Mouse (Mus musculus) G1E (cell line): ENCODE data around the gene Shld1. TPM values are rescaled to one million over a fixed set of nuclear protein-coding genes. Genes with fewer than 3 reads are reported as not detected.

Source experiments
- ATAC-seq: 2 replicates; pipeline ENCODE4 v1.8.0; 2016; ENCODE audit warnings: mild to moderate bottlenecking; ENCODE audit not compliant: insufficient number of reproducible peaks, poor library complexity, low FRiP score, severe bottlenecking; ENCODE audit errors: extremely low read depth
- DNase-seq: peaks from one replicate; pipeline ENCODE4 v3.0.0; 2012; ENCODE audit warnings: low spot score
- H3K27me3 ChIP-seq: 2 replicates; pipeline ENCODE4 v1.6.1; 2012; ENCODE audit warnings: mild to moderate bottlenecking, low read length, inconsistent platforms; ENCODE audit not compliant: insufficient read depth
- H3K36me3 ChIP-seq: replicated peaks from 2 replicates; pipeline ENCODE3; 2012; ENCODE audit warnings: mild to moderate bottlenecking, inconsistent platforms
- H3K4me1 ChIP-seq: 2 replicates; pipeline ENCODE4 v1.6.1; 2012; ENCODE audit warnings: low read depth, low read length, inconsistent platforms, mixed read lengths; ENCODE audit not compliant: insufficient read depth
- H3K4me3 ChIP-seq: 2 replicates; pipeline ENCODE4 v1.5.1; 2012; ENCODE audit warnings: low read depth, mild to moderate bottlenecking, inconsistent platforms, low read length, moderate library complexity, mixed read lengths
- H3K9me3 ChIP-seq: replicated peaks from 2 replicates; pipeline ENCODE4 v1.6.1; 2012; ENCODE audit warnings: inconsistent platforms
- CTCF ChIP-seq: IDR thresholded peaks from 2 replicates; pipeline ENCODE4 v1.5.1; 2012; ENCODE audit warnings: low read depth, low read length, inconsistent platforms, mixed read lengths
- GATA1 ChIP-seq: IDR thresholded peaks from 2 replicates; pipeline ENCODE4 v1.6.1; 2012; ENCODE audit warnings: borderline replicate concordance, low read length, inconsistent platforms, mixed read lengths
- GATA2 ChIP-seq: IDR thresholded peaks from 2 replicates; pipeline ENCODE4 v1.6.1; 2012; ENCODE audit warnings: low read depth, low read length, inconsistent platforms, borderline replicate concordance
- POLR2AphosphoS5 ChIP-seq: IDR thresholded peaks from 2 replicates; pipeline ENCODE4 v1.6.1; 2012; ENCODE audit warnings: low read depth, low read length, inconsistent platforms; ENCODE audit not compliant: insufficient replicate concordance
- TAL1 ChIP-seq: conservative IDR thresholded peaks from 2 replicates; pipeline ENCODE4 v1.6.1; 2012; ENCODE audit warnings: low read depth, low read length, inconsistent platforms, mixed read lengths
- polyA plus RNA-seq: library from polyadenylated mRNA; stranded (reverse); fragments of >175 nt; gene quantifications from 2 replicates; pipeline ENCODE4 v1.2.3, GENCODE M21; 2012
- total RNA-seq, 2 experiments: library from RNA; stranded (forward) in 1 of 2; stranded (reverse) in 1 of 2; fragments of 200-1000 nt in 1 of 2; fragments of >200 nt in 1 of 2; fragmentation: Nextera tagmentation in 1 of 2; gene quantifications; 2 replicates each; pipeline ENCODE4 v1.2.3; 2014 to 2017

Gene Shld1
- total and polyA plus RNA-seq, 3 experiments = 2.7 to 15.0 (median 5.2) TPM

DNA sequence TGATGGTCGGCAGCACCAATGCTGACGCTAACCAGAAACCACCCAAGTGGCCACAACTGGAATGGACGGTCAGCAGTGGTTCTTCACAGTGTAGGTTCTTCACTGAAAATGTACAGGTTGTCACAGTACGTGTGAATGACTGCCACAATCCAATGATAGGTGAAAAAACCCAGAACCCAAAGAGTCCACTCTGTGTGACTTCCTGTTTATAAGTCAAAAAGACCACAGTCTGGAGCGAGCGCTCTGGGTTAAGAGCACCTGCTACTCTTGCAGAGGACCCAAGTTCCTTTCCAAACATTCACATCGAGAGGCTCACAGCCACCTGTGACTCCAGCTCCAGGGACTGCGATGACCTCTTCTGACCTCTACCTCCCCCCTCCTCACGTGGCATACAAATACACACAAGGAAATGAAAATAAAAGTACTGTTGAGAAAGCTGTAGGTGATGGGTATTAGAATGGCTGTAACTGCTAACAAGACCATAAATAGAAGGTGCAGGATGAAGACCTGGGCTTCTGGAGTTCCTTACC lies 38.7 kb downstream of the Shld1 start:
- Histone ChIP-seq H3K4me1 (peaks cover 61% of the 10 kb centered on the region), H3K9me3 (no peaks in the 10 kb centered on the region), H3K36me3 (peaks cover 9% of the 10 kb centered on the region), H3K27me3 (no peaks in the 10 kb centered on the region), H3K4me3 (no peak overlapping the region)
- no peak for TF ChIP-seq GATA2
- TF ChIP-seq POLR2AphosphoS5 = no peak
- TF ChIP-seq GATA1 = no peak
- TF ChIP-seq CTCF = no peak
- no peak for TF ChIP-seq TAL1
- no peak for ATAC-seq
- no peak for DNase-seq

DNA sequence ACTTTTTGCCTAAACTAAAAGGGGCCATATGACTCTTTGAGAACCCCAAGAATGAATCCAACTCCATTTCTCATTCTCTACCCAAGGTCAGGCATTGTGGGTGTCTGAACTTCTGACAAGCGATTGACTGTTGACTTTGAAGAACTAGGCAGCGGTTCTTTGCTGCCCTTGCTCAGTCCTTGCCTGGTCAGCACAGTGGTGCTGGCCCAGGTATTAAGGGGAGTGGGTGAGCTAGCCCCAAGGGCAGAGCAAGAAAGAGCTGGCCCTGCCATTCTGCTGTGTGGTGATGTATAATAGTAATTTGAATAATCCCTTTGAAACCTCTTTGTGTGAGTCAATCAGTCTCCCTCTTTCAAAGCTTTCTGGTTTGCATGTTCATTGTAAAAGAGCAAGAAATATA lies 39.4 kb downstream of the Shld1 start:
- H3K36me3 ChIP-seq = peaks cover 11% of the 10 kb centered on the region
- peaks cover 56% of the 10 kb centered on the region for H3K4me1 ChIP-seq
- no peaks in the 10 kb centered on the region for H3K9me3 ChIP-seq
- H3K4me3 ChIP-seq = no peak overlapping the region
- DNase-seq = no peak
- ATAC-seq = no peak
- TF ChIP-seq GATA2 (no peak), TAL1 (no peak), GATA1 (no peak), POLR2AphosphoS5 (no peak), CTCF (no peak)
- H3K27me3 ChIP-seq = no peaks in the 10 kb centered on the region

DNA sequence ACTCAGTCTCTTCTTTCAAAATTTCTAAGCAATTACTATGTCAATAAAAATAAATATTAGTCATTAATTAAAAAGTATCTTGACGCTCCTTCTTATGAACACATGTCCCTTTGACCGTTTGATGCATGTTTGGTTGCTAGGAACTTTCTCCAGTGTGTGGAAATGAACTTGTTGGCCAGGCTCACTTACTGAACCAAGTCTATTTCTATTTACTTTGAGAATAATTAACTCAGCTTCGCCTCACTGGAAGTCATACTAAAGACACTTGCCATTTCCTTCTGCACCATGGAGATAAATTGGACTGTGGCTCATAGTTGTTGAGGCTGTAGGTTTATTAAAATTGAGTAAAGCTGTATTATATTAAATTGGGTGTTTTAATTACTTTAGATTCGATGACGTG lies 46.2 kb downstream of the Shld1 start:
- no peak for DNase-seq
- TF ChIP-seq CTCF (no peak), GATA1 (no peak)
- no peaks in the 10 kb centered on the region for H3K9me3 ChIP-seq
- H3K36me3 ChIP-seq = peaks cover 5% of the 10 kb centered on the region
- H3K4me1 ChIP-seq = peaks cover 13% of the 10 kb centered on the region
- H3K27me3 ChIP-seq = no peaks in the 10 kb centered on the region
- ATAC-seq = no peak
- no peak overlapping the region for H3K4me3 ChIP-seq

DNA sequence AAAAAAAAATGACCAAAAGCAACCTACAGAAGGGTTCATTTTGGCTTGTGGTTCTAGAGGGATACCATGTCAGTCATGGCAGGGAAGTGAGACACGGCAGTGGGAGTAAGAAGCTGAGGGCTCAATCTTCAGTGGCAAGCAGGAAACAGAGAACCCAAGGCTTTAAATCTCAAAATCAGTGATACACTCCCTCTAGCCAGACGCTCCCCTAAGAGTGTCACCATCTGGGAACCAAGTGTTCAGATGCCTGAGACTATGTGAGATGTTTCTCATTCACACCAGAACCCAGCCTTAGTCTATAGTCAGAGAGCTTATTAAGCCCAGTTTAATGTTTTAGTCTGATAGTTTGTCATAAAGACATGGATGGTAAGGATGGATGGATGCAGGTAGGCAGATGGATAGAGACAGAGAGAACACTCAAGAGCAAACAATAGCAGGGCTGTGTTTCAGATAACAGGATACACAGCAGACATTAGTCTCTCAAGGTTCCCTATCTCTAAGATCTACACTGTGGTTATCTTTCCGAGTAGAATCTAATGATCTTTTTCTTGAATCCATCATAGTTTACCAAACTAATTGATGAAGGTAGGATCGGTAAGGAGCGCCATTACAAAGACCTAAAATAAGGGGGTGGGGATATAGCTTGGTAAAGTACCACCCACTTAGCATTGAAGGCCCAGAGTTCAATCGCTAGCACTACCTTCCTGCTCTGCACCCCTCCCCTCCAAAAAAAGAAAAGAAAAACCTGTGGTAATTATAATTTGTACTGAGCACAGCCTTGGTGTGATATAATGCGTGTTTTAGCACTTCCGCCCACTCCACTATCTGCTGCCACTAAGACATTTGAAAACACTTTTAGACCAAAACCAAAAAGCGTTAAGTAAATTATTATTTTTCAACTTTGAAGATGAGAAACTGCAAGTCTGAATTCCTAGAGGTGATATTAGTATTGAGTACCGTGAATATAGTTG lies 47.2 kb downstream of the Shld1 start:
- ATAC-seq = no peak
- no peak for DNase-seq
- H3K27me3 ChIP-seq = no peaks in the 10 kb centered on the region
- peaks cover 5% of the 10 kb centered on the region for H3K36me3 ChIP-seq
- H3K9me3 ChIP-seq = no peaks in the 10 kb centered on the region
- TF ChIP-seq POLR2AphosphoS5 (no peak), GATA2 (no peak), CTCF (no peak), GATA1 (no peak), TAL1 (no peak)
- no peak overlapping the region for H3K4me3 ChIP-seq
- peaks cover 5% of the 10 kb centered on the region for H3K4me1 ChIP-seq

DNA sequence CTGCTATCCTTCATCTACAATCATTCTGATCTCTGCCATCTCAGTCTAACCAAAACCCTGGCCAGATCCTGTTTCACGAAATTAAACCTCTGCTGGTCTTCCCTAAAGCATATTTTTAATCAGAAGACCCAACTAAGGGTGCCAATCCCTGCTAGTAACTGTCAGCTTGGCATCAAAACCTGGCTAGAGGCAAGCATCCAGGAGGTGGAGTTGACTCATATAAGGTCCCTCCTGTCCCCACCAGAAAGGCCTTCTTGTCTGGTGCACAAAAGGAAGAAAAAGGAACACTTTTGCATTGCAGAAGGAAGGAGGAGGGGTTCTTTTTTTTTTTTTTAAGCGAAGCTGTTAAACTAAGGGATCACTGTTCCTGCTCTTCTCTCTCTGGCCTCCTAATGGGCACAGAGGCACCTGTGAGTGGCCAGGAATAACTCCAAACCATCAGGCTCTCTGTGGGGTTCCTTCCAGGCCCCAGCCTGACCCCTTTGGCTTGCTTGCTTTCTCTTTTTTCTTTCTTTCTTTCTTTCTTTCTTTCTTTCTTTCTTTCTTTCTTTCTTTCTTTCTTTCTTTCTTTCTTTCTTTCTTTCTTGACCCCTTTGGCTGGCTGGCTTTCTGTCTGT lies 52.2 kb downstream of the Shld1 start:
- H3K4me3 ChIP-seq = no peak overlapping the region
- DNase-seq (no peak), ATAC-seq (no peak)
- H3K27me3 ChIP-seq = no peaks in the 10 kb centered on the region
- no peaks in the 10 kb centered on the region for H3K36me3 ChIP-seq
- TF ChIP-seq TAL1 (no peak), POLR2AphosphoS5 (no peak), CTCF (no peak), GATA1 (no peak), GATA2 (no peak)
- no peaks in the 10 kb centered on the region for H3K9me3 ChIP-seq
- H3K4me1 ChIP-seq = no peaks in the 10 kb centered on the region

DNA sequence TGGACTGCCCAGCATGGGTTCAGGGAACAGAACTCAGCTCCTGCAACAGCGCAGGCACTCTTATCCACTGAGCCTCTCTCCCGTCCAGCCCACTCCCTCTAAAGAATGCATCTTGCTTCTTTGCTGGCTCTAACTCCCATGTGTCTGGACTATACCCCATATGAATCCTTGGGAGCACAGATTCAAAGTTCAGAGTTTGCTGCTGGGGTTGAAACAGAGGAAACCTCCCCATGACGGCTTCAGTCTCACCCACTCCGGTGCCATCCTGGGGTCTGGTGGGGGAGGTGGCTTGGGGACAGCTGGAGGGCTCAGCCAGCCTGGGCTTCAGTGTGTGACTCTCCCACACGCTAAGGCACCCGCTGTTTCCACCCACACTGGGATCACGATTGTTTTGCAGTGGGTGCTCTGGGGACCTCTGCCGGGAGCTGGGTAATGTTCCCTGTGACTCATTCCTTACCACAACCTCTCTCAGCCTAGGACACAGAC lies 55.2 kb downstream of the Shld1 start:
- no peaks in the 10 kb centered on the region for H3K9me3 ChIP-seq
- no peaks in the 10 kb centered on the region for H3K36me3 ChIP-seq
- TF ChIP-seq POLR2AphosphoS5 = no peak
- no peak for TF ChIP-seq TAL1
- no peak for TF ChIP-seq CTCF
- no peak for TF ChIP-seq GATA1
- no peak for TF ChIP-seq GATA2
- no peaks in the 10 kb centered on the region for H3K27me3 ChIP-seq
- ATAC-seq (no peak), DNase-seq (no peak)
- no peaks in the 10 kb centered on the region for H3K4me1 ChIP-seq
- H3K4me3 ChIP-seq = no peak overlapping the region
